Mouse (Mus musculus) cerebellum, postnatal 36 days (tissue): ENCODE data around the gene Rspry1.

Experiments used
- DNase-seq, 2 experiments: peaks; one replicate each; pipeline ENCODE4 v3.0.0; 2021 to 2022; ENCODE audit warnings: mixed read lengths in 2 of 2

Gene Rspry1

DNA sequence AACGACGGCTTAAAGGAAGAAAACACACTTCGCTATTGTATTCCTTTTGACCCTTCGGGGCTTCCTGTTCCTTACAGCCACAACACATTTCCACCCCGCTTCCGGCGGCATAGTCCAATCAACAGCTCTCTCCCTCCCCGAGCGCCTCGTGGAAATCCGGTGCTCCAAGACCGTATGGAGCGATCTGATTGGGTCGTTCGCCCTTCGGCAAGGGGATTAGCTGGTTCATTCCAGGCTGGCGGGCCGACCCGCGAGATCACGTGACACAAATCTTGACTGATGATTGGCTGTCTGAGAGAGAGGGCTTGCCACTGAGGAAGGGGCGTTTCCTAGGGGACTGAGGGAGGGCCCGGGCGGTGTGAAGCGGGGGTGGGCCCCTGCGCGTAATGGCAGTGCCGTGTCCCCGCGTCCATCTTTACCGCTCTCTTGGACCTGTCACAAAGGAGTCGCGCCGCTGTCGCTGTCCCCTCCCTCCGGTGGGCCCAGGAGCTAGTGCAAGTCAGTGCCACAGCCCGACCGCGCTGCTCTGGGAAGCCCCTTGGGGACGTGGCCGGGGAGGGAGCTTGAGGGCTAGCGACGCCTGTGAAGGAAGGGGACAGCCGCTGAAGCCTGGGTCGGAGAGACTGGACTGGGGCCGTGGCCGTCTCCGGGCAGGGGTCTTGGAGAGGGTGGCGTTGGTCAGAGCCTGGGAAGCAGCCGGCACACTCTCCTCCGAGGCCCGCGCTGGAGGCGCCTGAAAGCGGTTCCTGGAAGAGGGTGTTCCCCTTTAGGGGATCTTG lies at the start of gene Rspry1, which contains the start of gene Fam192a:
Rspry1 (plus strand) TSS at position 331 of the 779 bp plus-strand sequence.
Fam192a (minus strand) TSS at position 391 of the 779 bp plus-strand sequence.
- peak; percentile 99 to 100 for DNase-seq

DNA sequence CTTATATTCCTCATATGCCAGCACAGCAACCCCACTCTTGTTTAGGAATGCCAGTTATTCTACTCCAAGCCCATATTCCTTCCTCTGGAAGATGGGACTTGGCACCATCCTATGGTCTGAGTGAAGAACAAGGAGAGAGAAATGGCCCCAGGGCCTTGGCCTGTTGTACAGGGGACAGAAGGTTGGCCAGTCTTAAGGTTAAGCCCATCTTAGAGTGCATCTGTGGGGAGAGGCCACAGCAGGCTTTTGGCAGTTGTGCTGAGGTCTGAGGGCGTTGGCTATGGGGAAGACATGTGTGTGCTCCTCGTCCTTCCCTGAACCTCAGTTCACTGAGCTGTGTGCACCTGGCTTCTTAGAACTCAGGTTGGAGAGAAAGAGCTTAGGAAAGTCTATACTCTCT lies 49.0 kb upstream of the Rspry1 start:
- DNase-seq: no peak

DNA sequence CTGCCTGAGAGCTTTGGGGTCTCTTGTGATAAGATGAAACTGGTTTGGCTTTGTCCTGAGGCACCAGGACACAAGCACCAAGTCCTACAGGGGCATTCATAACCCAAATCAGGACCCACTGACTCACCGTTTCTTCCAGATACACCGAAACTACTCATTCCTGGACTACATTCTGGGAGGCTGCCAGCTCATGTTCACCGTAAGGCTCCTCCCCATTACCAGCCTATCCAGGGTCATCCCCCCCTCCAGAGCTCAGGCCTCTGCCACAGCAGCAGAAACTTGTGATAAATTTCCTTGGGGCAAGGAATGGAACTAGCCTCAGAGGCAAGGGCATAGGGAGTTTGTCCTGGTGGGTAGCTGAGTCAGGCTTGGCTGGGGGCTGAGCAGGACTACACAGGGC lies 44.5 kb upstream of the Rspry1 start:
- DNase-seq: no peak

DNA sequence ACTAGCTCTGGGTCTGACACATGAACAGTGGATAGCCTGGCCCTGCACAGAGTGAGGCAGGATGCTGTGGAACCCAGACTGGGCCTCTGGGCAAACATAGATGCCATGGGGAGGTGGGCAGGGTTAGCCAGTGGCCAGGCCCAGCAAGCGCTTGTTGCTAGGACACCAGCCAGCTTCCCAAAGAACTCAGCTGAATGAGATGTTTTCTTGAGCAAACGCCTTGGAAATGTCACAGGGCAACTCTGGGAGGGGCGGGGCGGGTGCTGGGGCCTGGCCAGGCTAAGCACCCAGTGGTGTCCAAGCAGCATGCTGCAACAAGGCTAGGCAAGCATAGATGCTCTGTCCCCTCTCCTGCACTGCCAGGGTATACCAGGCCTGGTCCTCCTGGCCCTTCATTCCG lies 40.5 kb upstream of the Rspry1 start:
- peak in 1 of 2 experiments; percentile 17 for DNase-seq

DNA sequence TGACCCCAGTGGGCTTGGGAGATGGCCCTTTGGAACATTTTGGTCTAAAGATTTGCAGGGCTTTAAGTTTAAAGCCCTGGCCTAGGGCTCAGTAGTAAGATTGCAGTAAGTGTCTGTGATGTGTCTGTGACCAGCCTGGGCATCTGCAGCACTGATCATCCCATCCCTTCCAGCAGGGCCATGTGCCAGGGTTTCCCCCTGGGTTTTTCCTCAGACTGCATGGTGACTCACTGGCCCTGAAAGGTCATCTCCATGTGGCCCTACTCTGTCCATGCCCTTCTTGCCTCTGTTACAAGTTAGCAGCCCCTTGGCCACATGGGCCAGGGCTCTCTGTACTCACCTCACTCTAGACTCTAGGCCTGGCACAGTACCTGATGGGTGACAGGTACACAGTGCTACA lies 37.3 kb upstream of the Rspry1 start:
- DNase-seq: no peak

DNA sequence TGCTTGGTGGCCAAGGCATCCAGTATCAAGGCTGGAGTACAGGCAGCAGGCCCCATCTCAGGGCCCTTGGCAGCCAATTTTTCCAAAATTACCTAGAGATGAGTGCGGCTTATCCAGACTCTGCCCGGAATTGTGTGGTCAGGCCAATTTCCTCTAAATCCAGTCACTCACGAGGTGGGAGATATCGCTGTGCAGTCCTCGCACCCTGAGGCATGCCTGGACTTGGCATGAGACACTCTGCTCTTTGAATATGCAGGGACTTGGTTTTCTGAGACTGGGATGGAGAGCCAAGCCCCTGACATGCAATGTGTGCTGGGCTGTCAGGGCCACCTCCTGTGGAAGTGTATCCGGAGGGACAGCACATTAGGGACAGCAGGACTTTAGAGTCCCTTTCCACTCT lies 35.7 kb upstream of the Rspry1 start:
- DNase-seq: no peak

DNA sequence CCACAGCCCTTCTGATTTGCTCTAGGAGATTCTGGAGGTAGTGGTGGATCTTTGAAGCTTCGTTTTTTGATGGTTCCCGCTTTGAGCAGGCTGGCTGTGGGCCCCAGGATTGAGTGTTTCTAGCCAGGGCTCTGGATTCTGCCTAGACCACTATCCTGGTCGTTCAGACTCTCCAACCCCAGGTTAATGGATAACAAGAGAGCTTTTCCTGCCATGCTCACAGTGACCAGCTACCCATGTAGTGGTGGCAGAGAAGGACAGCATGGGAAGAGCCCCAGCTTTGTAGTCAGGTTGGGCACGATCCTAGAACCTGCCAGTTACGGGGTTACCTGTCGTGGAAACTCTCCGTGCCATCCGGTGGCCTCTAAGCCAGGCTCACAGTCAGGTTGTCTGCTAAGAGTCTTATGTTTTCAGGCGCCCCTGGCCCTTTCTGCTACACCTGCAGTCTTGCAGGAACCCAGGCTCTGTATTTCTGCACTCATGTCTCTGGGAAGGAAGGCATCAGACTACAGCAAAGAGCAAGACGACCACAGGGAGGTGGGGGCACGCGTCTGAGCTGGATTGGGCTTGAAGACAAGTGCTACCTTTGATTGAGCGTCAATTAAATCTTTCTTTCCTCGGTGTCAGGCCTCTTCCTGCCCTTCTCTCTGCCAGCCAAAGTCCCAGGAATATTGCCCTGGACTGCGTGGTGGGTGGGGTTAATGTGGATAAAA lies 35.1 kb upstream of the Rspry1 start:
- no peak for DNase-seq

GRCm38 (mm10) chr8:94567159-94567849 lies 34.4 kb upstream of the Rspry1 start:
- DNase-seq: no peak

GRCm38 (mm10) chr8:94568098-94568497 lies 33.6 kb upstream of the Rspry1 start:
- DNase-seq: no peak

- no peak for DNase-seq
Observed at GRCm38 (mm10) chr8:94569419-94569818, 32.3 kb upstream of the Rspry1 start.

- DNase-seq: no peak
Observed at GRCm38 (mm10) chr8:94571896-94572295, 29.8 kb upstream of the Rspry1 start.

GRCm38 (mm10) chr8:94574159-94574907 lies 27.4 kb upstream of the Rspry1 start:
- DNase-seq: peak; percentile 65 to 70

DNA sequence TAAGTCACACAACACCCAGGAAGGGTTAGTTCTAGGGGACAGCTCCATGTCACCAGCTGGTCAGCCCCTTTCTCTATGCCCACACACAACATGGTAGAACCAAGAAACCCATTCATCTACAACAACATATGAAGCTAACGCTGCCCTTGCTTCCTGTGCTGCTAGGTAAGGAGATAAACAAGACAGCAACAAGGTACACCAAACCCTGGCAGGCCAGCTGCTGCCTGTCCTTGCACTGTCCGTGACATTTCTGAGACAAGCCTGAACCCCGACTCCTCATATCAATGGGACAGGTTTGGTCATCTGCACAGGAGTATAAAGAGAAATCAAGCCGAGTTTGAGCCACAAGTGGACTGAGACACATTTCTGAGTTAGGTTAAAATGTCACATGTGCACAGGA lies 26.6 kb upstream of the Rspry1 start:
- DNase-seq: no peak

DNA sequence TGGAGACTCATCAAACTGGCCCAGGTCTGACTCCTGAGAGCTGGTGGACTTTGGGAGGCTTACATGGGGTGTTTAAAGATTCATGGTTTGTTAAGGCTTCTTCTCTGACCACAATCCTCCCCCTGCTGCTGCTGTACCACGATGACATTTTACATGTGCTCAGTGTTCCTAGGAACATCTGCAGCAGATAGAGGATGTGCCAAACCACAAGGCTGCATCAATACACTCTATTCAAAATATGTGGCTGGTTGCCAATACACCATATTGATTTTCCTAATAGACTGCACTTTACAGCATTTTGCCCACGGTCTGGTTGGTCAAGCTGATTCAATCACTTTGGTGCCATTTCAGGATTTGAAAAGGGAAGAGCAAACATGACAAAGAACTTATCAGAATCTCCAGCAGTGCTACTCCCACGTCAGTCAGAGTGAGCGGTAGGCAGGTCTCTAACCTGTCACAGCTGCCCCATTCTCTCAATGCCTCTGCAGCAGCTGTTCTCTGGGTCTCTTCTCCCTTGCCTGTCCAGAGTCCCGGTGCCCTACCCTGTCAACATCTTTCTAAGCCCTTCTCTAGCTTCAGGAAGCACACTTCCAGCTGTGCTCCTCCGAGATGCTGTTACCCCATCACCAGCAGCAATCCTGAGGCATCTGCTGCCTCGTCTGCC lies 19.8 kb upstream of the Rspry1 start:
- no peak for DNase-seq

DNA sequence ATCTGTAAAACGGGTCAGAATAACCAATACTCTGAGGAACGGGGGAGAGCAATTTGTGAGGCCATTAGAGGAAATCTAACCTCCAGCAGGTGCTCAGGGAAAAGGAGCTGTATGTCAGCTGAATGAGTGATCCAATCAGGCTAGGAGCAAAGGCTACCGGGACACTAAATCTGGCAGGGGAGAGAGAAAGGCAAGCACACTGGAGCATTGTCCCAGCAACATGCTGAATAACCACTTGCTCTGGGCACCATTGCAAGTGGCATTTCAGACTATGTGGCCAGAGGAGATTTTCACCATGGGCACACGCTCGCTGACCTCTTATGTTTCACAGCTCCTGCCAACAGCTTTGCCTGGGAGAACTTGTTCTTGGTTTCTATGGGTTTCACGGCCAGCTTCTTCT lies 19.2 kb upstream of the Rspry1 start:
- DNase-seq: no peak

- peak in 1 of 2 experiments; percentile 23 for DNase-seq
Observed at GRCm38 (mm10) chr8:94584238-94584817, 17.4 kb upstream of the Rspry1 start.

- DNase-seq: no peak
Observed at GRCm38 (mm10) chr8:94591691-94592090, 10.0 kb upstream of the Rspry1 start.

DNA sequence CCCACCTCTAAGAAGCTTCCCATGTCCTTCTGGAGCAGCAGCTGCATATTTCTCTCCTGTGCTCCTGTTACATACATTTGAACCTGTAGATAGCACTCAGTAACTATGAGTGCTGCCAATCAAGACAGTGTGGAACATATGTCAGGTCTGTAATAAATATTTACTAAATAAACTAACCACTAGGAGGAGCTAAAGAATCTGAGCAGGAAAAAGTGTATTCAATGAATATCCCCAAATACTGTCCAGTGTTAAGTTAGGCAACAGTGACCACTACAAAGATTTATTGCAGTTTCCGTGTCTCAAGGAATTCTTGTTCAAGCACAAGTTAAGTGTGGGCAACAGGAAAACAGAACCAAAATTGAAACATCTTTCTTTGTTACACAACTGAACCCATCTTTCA lies 7.5 kb upstream of the Rspry1 start:
- no peak for DNase-seq

GRCm38 (mm10) chr8:94600478-94600877 lies 1.3 kb upstream of the Rspry1 start:
- DNase-seq: no peak

- DNase-seq: peak in 1 of 2 experiments; percentile 31
Observed at GRCm38 (mm10) chr8:94601034-94601606, 617 bp upstream of the Rspry1 start.

GRCm38 (mm10) chr8:94602471-94603131 lies 864 bp downstream of the Rspry1 start:
- DNase-seq: peak in 1 of 2 experiments; percentile 11
